Mouse (Mus musculus): ENCODE results near the gene Lcn5. TPM values are rescaled to one million over a fixed set of nuclear protein-coding genes. Genes with fewer than 3 reads are reported as not detected.

The Lcn5 gene
- not detected for polyA plus RNA-seq (2017; shearing (Covaris generic))

DNA sequence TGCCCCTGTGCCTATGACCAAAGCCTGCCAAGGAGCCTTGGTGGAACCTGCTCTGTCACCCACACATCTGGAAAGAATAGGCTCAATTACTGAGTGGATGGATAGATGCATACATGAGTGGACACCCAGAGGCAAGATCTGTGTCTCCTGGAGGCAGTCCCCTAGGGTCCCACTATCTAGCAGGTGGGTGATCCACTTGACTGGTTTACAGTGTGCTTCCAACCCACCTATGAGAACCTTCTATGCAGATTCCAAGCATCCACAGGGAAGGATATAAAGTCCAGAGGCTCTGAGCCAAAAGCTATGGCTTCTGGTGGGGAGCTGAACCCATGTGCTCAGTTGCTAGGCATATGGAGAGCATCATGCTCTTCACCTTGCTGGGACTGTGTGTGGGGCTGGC is at the start of gene Lcn5:
Gene Lcn5 (plus strand): TSS at position 301 of the 400 bp plus-strand sequence.
- no peak for ATAC-seq

DNA sequence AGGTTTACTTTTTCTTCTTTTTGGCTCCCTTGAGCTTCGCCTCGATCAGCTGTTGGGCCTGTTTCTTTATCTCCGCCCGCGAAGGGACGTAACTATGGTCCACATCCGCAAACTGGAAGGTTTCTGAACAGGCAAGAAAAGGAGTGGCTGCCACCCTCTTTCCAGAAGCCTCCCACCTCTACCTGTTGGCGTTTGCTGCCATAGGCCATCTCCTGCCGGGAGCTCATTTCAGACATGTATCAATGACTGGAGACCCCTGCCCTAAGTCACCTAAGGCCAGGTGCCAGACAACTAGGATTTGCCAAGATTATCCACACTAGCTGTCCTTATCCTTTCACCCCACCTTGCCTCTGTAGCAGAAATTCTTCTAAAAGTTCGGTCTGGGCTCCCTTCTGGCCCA is 49.1 kb upstream of the Lcn5 start:
- ATAC-seq = peak; percentile 38

DNA sequence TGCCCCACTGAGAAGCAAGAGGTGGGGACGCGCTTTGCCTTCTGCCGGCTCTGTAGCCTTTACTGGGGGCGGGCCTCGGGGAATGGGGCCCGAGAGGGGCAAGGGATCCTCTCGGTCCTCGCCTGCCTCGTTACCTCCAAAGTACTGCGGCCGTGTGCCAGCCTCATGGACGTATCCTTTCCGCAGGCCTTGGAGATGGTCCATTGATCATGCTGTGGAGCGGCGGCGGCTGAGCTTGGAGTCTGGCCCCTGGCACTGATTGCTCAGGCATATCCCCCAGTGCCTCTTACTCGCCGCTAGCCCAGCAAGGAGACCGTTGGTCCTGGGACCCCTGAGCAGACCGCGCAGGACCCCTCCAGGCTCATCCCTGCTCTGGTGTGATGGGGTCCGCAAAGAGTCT is 41.4 kb upstream of the Lcn5 start:
- no peak for ATAC-seq

DNA sequence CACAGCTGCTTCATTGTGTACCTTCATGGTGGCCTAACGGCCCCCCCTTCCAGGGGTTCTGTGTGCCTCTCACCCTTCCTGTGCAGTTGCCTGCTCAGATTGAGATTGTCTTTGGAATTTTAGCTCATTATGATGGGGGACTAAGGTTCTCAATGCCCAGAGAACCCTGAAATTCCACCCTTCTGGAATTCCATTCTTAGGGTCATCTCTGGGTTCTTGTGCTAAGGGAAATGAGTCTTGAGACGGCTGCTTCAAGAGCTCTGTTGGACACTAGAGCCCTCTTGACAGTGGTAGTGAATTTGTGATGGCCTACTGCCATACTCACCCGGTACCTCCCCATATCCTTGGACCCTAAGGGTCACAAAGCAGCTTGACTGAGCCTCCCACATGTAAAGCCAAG is 40.2 kb upstream of the Lcn5 start, which contains the start of gene Ccdc183:
Gene Ccdc183 (minus strand): TSS at position 101 of the 400 bp plus-strand sequence.
- no peak for ATAC-seq

DNA sequence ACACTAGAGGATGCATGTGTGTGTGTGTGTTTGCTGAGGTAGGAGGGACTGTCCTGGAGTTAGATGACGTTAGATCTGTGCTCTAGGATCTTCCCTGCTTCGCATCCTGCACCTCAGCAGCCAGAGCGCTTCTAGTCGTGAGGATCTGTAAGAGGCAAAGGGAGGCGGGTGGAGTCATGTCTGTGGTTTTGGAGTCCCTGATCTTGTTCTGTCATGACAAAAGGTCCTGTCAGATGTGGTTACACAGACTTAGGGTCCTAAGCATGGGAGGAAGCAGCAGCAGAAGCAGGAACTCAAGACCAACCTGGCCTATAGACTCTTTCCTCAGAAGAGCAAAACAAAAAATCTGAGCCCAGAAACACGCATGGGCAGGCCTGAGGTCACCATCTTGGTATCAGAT is 37.4 kb upstream of the Lcn5 start:
- ATAC-seq = peak; percentile 75

DNA sequence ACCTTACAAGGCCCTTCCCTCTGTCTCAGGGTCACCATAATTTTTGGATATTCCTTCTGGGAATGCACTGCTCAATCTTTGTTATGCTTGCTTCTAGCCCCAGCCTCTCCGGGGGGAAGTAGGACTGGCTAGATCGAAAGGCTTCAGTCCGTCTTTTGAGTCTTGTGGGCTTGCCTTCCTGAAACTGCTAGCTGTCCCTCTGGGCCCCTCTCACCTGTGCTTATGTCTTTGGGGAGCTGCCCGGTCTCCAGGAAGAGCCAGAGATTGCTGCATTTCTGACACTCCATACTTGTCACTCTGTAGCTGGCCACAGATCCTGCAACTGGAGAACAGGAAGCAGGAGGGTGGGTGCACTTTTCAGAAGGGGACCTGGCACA is 36.9 kb upstream of the Lcn5 start:
- ATAC-seq = no peak

DNA sequence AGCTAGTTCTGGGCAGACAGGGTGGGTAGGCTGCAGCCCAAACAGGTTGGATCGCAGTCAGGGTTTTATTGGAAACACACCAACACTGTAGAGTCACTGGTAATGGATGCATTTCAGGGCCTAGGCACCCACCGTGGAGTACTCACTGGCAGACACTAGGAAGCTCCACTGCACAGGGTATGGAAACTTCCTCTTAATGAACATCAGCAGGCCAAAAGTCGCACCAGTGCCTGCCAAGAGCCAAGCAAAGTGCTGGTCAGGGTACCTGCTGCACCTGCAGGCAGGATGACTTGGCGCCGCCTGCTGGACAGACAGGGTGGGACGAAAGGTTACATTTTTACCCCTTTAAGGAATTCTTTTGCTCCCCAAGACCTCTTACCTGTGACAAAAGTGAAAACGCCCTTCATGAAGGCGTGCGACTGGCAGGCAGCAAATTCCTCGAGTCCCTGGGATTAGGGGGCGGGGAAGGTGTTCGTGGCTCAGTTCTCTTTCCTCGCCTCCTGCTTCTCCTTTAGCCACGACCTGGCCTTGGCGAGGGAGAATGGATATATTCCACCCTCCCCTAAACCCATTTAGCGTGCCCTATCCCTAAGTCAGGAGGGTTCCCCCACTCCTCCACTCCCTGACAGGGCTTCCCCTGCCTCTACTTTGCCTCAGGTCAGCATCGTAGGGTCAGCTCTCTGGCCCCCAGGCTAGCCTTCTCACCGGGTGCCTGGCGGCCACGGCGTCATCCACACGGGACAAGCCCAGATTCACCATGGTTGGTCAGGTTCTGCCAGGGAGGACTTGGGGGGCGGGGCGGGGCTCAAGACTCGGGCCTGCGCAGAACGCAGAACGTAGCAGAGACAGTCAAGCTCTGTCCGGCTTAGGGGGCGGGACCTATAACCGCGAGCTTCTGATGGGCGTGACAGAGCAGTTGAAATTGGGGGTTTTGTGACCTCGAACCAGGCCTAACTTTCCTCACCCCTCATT is 36.2 kb upstream of the Lcn5 start, which contains the start of gene Tmem141:
Gene Tmem141 (minus strand): TSS at position 777 of the 972 bp plus-strand sequence.
- no peak for ATAC-seq

DNA sequence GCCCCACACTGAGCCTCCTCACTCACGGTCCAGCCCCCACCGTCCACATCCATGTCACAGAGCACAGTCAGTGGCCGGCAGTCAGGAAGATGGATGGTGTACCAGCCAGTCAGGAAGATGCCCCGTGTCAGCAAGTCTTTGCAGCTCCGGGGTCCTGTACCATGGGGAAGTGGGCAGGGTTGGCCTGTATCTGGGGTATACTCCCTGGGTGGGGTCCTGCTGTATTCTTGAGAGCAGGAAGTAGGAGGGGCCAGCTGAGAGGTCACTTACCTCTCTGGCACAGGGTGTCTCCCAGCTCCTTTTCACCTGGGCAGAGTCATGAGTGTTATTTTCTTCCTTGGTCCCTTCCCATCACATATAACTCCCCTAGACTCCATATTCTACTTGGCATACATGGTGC is 31.8 kb upstream of the Lcn5 start:
- no peak for ATAC-seq

DNA sequence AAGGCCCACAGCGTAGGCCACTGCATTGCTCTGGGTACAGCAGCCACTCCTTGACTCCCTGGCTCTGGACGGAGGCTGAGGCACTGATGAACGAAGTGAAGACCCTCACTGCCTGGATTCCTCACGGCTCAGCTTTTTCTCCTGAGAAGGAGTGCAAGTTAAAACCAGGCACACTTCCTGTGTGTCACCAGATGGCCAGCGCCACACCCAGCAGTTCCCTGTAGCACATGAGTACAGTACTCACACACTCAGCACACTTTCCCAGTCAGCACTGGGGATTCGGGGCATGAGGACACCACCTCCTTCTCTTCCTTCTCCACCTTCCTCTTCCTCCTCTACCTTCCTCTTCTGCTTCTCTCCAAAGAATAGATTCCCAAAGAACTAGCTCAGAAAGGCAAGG is 29.9 kb upstream of the Lcn5 start, which contains the start of gene Fcna:
Gene Fcna (minus strand): TSS at position 220 of the 400 bp plus-strand sequence.
- no peak for ATAC-seq

DNA sequence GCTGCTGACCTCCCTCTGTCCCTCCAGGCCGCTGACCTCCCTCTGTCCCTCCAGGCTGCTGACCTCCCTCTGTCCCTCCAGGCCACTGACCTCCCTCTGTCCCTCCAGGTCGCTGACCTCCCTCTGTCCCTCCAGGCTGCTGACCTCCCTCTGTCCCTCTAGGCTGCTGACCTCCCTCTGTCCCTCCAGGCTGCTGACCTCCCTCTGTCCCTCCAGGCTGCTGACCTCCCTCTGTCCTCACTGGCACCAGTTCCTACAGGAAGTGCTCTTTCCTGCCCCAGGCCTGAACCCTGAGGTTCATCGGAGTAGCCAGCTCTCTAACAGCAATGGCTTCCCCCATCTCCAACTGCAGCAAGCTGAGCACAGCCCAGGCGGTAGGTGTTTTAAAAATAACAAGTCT is 29.0 kb upstream of the Lcn5 start:
- ATAC-seq = no peak

DNA sequence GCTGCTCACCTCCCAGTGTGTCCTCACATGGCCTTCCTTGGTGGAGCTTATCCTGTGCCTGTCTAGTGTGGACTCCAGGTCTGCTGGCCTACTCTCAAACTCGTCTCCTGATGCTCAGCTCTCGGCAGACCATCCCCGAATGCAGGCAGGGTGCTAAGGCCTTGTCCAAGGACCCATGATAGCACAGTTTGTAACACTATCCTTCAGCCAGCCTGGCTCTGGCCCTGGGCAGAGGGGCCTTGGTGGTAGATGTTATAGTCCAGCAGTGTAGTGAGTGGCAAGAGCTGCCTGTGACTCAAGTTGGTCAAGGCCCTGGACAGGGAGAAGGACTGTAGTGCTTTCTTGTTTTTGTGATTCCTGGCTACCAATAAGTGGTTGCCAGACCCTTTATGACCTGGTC is 24.1 kb upstream of the Lcn5 start:
- ATAC-seq = no peak

DNA sequence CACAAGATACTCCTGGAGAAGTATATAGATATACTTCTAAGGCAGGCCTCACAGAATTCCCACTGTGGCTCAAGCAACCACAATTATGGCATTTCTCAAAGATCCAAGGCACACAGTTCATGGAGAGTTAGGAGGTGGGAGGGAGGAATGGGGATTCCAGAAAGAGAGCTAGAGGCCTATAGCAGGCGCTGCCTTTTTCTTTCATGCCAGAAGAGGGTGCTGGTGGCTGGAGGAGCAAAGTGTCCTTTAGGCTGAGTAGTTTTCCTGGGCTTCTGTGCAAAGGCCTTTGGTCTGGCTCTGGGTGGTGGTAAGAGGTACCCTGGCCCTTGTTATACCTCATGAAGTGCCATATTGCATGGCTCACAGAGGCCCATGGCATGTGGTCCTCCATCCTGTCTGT is 23.7 kb upstream of the Lcn5 start:
- no peak for ATAC-seq

DNA sequence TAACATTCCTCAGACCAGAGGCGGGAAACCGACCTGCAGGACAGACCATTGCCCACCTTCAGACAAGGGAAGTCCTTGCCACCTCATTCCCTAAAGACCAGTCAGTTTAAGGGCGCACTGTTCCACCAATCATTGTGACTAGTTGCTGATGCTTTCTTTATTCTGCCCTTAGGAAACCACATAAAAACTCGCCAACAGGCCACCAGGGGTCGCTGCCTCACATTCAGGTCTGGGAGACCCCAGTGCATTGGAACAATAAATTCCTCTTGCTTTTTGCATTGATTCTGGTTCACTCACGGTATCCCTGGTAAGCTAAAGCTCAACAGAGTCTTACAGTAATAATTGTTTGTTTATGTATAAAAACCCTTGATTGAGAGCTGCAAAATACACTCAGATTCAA is 17.9 kb upstream of the Lcn5 start:
- no peak for ATAC-seq

DNA sequence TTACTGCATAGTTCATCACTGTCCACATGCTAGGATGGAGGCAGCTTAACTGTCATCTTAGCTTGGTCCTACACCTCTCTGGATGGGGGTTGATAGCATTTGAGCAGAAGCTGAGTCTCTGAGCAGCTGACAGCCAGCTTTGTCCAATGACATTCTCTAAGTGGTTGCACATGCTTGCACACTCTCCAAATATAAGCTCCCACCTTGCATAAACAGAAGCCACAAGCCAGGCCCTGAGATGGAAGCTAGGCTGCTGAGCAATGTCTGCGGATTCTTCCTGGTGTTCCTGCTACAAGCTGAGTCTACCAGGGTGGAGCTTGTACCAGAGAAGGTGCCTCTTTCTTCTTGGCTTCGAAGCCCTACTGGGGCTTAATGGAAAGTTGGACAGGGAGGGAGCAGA is 4.8 kb upstream of the Lcn5 start, which contains the start of gene Lcn8:
Gene Lcn8 (plus strand): TSS at position 219 of the 400 bp plus-strand sequence.
- ATAC-seq = no peak

DNA sequence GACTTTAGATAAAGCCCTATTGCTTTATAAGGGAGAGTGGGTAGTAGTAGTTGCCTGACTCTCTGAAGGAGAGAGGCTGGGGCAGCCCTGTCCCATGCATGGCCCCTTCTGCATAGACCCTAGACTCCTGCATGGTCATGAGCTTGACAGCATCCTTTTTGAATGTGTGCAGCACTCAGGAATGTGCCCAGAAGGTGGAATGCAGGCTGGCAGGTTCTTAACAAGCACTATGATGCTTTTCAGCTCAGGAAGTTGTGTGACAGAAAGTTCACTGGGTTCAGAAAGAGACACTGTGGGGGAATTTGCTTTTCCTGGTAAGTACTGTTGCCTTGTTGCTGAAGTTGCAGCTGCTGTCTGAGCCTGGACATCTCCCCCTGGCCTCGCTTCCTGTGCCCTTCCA is 3.2 kb upstream of the Lcn5 start:
- no peak for ATAC-seq

DNA sequence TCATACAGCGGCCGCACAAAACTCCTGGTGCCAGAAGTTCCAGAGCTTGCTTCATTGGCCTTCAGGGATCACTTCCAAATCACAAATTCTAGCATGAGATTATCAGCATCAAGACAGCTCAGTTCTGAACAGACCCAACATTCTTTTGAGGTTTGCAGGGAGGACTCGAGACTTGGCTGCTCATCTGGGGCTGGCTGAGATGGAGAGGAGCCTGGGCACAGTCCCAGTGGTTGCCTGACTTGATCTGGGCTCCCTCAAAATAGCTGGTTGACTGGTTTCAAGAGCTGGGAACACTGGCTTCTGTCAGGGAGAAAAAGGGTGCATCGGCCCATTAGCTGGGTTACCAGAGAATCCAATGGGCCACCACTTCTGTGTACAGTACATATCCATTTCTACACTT is 1.1 kb upstream of the Lcn5 start:
- no peak for ATAC-seq

DNA sequence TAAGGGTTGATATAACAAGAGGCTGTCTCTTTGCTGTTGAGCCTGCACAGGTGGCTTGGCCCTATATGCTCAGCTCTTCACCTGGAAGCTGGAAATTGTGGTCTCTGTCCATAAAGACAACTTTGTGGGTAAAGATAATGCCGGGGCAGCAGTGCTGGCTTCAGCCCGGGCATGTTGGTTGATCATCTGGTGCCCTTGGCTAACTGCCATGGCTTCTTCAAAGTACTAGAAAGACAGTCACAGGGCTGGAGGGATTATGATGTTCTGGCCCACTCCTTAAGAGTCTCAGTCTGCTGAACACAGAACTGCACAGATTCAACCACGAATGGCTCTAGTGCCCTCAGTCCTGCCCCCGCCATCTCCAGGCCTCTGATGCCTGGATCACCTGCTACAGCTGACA is 506 bp upstream of the Lcn5 start:
- ATAC-seq = no peak

DNA sequence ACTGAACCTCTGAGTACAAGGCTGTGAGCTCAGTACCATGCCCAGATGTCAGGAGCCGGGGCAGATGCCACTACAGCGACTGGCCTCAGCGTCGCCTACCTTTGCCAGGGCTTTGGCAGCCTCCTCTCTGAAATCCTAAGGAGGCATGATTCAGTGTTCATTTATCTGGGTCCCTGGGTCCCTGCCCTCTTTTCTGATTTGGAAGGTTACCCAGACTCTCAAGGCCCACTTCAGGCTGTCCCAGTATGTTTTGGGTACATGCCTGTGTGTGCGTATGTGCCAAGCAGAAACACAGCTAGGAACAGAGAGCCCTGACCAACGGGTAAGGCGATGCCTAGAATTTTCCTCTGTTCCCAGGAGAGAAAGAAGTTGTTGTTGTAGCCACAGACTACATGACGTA is 2.5 kb downstream of the Lcn5 start:
- no peak for ATAC-seq

DNA sequence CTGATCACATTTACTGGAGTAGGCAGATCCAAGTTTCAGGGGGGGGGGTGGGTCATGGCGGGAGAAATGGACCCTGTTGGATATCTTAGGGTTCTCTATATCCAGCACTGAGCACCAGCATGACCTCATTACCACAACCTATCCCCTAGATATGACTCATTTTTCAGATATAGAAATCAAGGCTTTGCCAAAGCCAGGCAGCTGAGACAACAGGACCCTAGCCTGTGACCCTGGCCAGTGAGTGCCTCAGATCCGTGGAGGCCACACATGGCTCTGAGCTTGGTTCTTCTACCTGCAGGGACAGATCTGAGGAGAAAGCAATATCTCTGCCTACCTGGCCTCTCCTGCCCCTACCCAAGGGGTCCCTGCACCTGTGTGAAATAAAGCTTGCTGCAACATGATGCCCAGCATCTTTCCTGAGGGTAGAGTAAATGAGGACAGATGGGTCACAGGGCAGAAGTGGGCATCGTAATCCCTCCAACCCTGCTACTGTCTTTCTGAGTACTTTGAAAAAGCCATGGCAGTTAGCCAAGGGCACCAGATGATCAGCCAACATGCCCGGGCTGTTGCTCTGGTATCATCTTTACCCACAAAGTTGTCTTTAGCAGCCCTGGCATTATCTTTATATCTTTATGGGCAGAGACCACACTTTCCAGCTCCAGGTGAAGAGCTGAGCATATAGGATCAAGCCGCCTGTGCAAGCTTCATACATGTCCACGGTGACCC is 3.7 kb downstream of the Lcn5 start:
- no peak for ATAC-seq

DNA sequence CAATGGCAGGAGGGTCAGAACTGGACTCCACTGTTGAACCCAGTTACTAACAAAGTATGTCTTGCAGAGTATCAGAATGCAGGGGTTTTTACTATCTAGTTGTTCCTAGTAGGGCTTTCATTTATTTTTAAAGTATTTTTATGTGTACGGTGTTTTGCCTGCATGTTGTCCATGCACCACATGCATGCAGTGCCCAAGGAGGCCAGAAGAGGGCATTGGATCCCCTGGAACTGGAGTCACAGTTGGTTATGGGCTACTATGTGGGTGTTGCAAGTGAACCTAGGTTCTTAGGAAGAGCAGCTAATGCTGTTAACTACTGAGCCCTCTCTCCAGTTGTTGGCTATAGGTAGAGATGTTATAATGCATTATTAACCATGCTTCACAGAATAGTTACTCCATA is 5.8 kb downstream of the Lcn5 start:
- peak; percentile 40 for ATAC-seq

DNA sequence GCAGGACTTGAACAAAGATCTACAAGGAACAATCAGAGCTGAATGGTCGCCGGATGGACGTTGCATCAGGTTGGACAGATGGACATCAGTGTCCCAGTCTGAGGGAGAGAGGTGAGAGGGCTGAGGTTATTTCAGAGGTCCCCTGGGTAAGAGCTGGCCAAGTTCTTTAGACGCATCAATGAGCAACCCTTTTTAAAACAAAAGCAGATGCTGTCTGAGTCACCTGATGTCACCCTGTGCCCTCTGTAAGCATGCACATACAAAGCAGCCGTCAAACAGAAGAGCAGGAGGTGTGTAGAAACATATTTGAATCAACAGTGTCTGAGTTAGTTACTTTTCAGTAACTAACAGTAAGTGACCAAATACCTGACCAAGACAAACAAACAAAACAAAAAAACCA is 6.4 kb downstream of the Lcn5 start:
- ATAC-seq = no peak

DNA sequence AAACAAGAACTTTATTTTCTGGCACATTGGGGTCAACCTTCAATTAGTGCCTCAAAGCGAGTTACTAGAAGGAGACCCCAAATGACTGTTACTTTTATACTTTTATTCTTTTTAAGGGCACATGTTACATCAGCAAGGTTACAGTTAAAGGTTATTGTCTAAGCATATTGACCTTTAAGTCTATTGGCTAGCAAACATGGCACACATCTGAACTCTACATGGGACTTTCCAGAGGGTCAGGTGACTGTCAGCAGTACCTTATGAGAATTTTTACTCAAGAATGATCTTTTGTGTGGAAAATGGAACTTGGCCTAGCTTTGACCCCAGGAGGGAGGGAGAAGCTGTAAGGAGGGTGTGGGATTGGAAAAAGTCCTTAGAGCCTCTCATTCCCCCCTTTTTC is 8.8 kb downstream of the Lcn5 start:
- peak; percentile 49 for ATAC-seq

DNA sequence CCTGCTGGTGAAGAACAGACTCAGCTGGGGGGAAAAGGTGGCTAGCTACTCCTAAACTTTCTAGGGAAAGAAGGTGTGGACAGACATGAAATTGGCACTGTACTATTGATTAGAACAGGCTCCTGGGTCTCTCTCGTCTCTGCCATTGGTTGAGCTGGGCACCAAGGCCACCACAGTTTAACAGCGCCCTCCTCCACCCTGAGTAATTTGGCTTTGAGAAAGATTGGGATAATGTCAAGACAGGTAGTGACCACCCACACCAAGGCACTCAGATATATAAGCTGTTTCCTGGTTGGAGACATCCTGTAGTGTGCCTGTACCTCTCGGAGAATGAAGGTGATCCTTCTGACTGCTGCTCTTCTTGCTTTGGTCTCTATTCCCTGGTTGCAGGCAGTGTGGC is 18.7 kb downstream of the Lcn5 start, which contains the start of gene Lcn6:
Gene Lcn6 (plus strand): TSS at position 301 of the 400 bp plus-strand sequence.
- ATAC-seq = no peak

DNA sequence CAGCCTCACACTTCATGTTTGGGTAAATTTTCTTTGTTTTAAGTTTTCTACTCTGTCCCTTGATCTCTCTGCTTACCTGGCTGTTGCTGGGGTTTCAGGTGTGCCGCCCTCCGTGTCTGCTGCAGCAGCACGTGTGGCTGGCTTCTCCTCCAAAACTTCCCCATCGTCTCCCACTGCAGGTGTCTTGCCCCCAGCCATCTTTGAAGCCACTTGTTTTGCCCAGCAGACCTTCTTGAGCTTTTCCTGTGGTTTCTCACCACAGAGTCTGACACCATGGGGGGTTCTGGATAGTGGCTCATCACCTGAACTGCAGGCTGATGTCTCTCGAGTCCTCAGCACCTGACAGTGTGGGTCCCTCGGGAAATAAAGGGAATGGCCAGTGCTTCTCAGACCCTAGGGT is 21.8 kb downstream of the Lcn5 start:
- no peak for ATAC-seq

Measured in activated CD4-positive, CD25-positive, alpha-beta regulatory T cell, adult 4 months (primary cell).